Mouse (Mus musculus): ENCODE measurements around the gene Smoc1.

DNA sequence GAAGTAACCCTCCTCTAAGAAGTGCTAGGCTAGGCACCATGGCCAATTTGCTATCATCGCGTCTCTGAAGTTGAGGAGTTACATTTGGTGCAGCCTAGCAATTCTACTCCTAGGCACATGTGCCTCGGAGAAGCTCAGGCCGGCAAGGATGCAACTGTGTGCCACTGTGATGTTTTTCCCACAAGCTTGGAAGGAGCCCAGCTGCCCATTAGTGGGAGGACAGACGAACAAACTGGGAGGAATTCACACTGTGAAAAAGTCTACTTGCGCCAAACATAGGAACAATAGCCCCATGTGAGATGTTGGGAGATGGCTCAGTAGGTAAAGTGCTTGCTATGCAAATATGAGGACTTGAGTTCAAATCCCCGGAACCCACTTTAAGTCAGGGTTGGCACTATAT is 5.0 kb downstream of the Smoc1 start:
- no peak for TF ChIP-seq TAL1 (IDR thresholded peaks at IDR 0.05; ENCODE audit: low read length)
- no peak for TF ChIP-seq GATA1 (IDR thresholded peaks at IDR 0.05; ENCODE audit: low read length)
